Mouse (Mus musculus) layer of hippocampus, postnatal 25 days (tissue): ENCODE results near the gene Ccdc190. TPM values are rescaled to one million over a fixed set of nuclear protein-coding genes. Genes with fewer than 3 reads are reported as not detected.

Experiments used
- DNase-seq, 2 experiments: peaks; one replicate each; pipeline ENCODE4 v3.0.0; 2022; ENCODE audit warnings: mixed read lengths in 2 of 2, low spot score in 1 of 2; ENCODE audit errors: extremely low spot score in 1 of 2
- total RNA-seq, 2 experiments: library from RNA; stranded (reverse); gene quantifications; 2 replicates each; pipeline ENCODE4 v1.2.3; 2021

The Ccdc190 gene
- 10 to 100 TPM; 25.2 to 25.7 TPM for total RNA-seq

GRCm38 (mm10) chr1:169928454-169928971 lies at the start of gene Ccdc190:
TSS of gene Ccdc190 (plus strand) at chr1:169928648.
- DNase-seq: no peak

GRCm38 (mm10) chr1:169879060-169879459 lies 49.4 kb upstream of the Ccdc190 start:
- no peak for DNase-seq

GRCm38 (mm10) chr1:169880181-169880580 lies 48.3 kb upstream of the Ccdc190 start:
- DNase-seq: no peak

- no peak for DNase-seq
Measured at GRCm38 (mm10) chr1:169883081-169883565, 45.3 kb upstream of the Ccdc190 start.

GRCm38 (mm10) chr1:169889250-169889649 lies 39.2 kb upstream of the Ccdc190 start:
- DNase-seq: no peak

- no peak for DNase-seq
Measured at GRCm38 (mm10) chr1:169893976-169894375, 34.5 kb upstream of the Ccdc190 start.

- no peak for DNase-seq
Measured at GRCm38 (mm10) chr1:169895686-169896085, 32.8 kb upstream of the Ccdc190 start.

GRCm38 (mm10) chr1:169897916-169898315 lies 30.5 kb upstream of the Ccdc190 start:
- DNase-seq: no peak

- no peak for DNase-seq
Measured at GRCm38 (mm10) chr1:169898607-169899006, 29.8 kb upstream of the Ccdc190 start.

GRCm38 (mm10) chr1:169900771-169901336 lies 27.6 kb upstream of the Ccdc190 start:
- no peak for DNase-seq

- DNase-seq: no peak
Measured at GRCm38 (mm10) chr1:169909163-169909562, 19.3 kb upstream of the Ccdc190 start.

GRCm38 (mm10) chr1:169909659-169910058 lies 18.8 kb upstream of the Ccdc190 start:
- DNase-seq: no peak

GRCm38 (mm10) chr1:169910751-169911150 lies 17.7 kb upstream of the Ccdc190 start:
- no peak for DNase-seq

GRCm38 (mm10) chr1:169911526-169911925 lies 16.9 kb upstream of the Ccdc190 start:
- DNase-seq: no peak

- no peak for DNase-seq
Measured at GRCm38 (mm10) chr1:169916659-169917058, 11.8 kb upstream of the Ccdc190 start.

GRCm38 (mm10) chr1:169917115-169917796 lies 11.2 kb upstream of the Ccdc190 start:
- DNase-seq: no peak

GRCm38 (mm10) chr1:169917998-169918397 lies 10.4 kb upstream of the Ccdc190 start:
- DNase-seq: peak; percentile 52 to 58

GRCm38 (mm10) chr1:169919211-169919610 lies 9.2 kb upstream of the Ccdc190 start:
- peak; percentile 78 to 98 for DNase-seq

GRCm38 (mm10) chr1:169921710-169922211 lies 6.7 kb upstream of the Ccdc190 start:
- DNase-seq: peak in 1 of 2 experiments; percentile 56

GRCm38 (mm10) chr1:169924567-169924966 lies 3.9 kb upstream of the Ccdc190 start:
- DNase-seq: no peak

- no peak for DNase-seq
Measured at GRCm38 (mm10) chr1:169927753-169928369, 587 bp upstream of the Ccdc190 start.
